Mouse (Mus musculus) midbrain, embryonic 13.5 days (tissue): Measurements from ENCODE around the gene Fat2. TPM values are rescaled to one million over a fixed set of nuclear protein-coding genes. Genes with fewer than 3 reads are reported as not detected.

Experiments used
- ATAC-seq: fragments of 200-750 bp; cut with Nextera tagmentation; 2 replicates; pipeline ENCODE4 v1.8.0; 2017; ENCODE audit warnings: mild to moderate bottlenecking, moderate TSS enrichment, moderate library complexity
- H3K27ac ChIP-seq: fragments of 300-500 bp; sonication (generic); 2 replicates; pipeline ENCODE4 v1.5.1; 2015; ENCODE audit warnings: inconsistent platforms, mild to moderate bottlenecking, moderate library complexity
- H3K27me3 ChIP-seq: fragments of 300-500 bp; sonication (generic); 2 replicates; pipeline ENCODE4 v1.6.1; 2015; ENCODE audit warnings: mild to moderate bottlenecking, inconsistent platforms
- H3K36me3 ChIP-seq: fragments of 300-500 bp; sonication (generic); 2 replicates; pipeline ENCODE4 v1.6.1; 2015; ENCODE audit warnings: mild to moderate bottlenecking, inconsistent platforms
- H3K4me1 ChIP-seq: fragments of 300-500 bp; sonication (generic); replicated peaks from 2 replicates; pipeline ENCODE4 v1.6.1; 2015; ENCODE audit warnings: inconsistent platforms
- H3K4me2 ChIP-seq: fragments of 300-500 bp; sonication (generic); replicated peaks from 2 replicates; pipeline ENCODE4 v1.6.1; 2015; ENCODE audit warnings: moderate library complexity, mild to moderate bottlenecking, inconsistent platforms
- H3K4me3 ChIP-seq: fragments of 300-500 bp; sonication (generic); replicated peaks from 2 replicates; pipeline ENCODE4 v1.5.1; 2015; ENCODE audit warnings: mild to moderate bottlenecking, inconsistent platforms
- H3K9ac ChIP-seq: fragments of 300-500 bp; sonication (generic); replicated peaks from 2 replicates; pipeline ENCODE4 v1.6.1; 2015; ENCODE audit warnings: mild to moderate bottlenecking, inconsistent platforms
- H3K9me3 ChIP-seq: fragments of 300-500 bp; sonication (generic); 2 replicates; pipeline ENCODE4 v1.6.1; 2016; ENCODE audit warnings: mild to moderate bottlenecking, inconsistent platforms
- WGBS: fragments of 180-500 bp; shearing (Covaris S2); methylation state at CpG from one replicate; pipeline ENCODE4 v1.1.7; 2015; 5-methylcytosine and 5-hydroxymethylcytosine counted together
- polyA plus RNA-seq: library from polyadenylated mRNA; unstranded; fragments of >200 nt; fragmentation: Nextera tagmentation; extraction: Ambion mirVana; gene quantifications from 2 replicates; pipeline ENCODE4 v1.2.1, GENCODE M21; 2015

Gene Fat2
- polyA plus RNA-seq, 1 experiment from 2014 or later, result 0.08 TPM

DNA sequence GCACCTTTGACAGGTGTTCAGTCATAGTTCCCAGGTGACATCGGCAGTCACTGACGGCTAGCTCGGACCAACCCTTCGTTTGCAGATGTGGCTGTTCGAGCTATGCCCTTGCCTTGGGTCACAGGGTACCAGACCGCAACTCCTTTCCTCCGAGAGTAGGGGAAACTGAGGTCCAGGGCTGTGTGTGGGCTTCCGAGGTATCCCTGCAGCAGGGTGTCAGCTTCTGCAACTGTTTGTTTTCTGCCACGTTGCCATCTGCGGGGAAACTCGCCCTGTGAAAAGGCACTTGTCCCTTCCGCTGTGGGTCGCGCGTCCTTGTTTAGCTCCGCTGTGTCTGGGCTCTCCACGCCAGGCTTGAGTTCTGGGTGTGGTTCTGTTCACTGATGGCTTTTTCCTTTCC is 131.8 kb downstream of the Fat2 start:
- ATAC-seq, result peak; percentile 79
- H3K36me3 ChIP-seq, result no peaks in the 10 kb centered on the region

GRCm38 (mm10) chr11:55204159-55204596 is 132.2 kb downstream of the Fat2 start, which contains the start of gene Slc36a1:
TSS of gene Slc36a1 (plus strand) at chr11:55204350.
- peak; percentile 94 for ATAC-seq
- Histone ChIP-seq H3K4me2 (peak within 1 kb of the TSS; percentile 98), H3K9ac (peak within 1 kb of the TSS; percentile 85), H3K4me3 (peak within 1 kb of the TSS; percentile 88), H3K4me1 (peaks cover 26% of the 10 kb centered on the region), H3K27me3 (no peaks in the 10 kb centered on the region; the same call in 1 of the 2 replicates), H3K9me3 (no peaks in the 10 kb centered on the region), H3K27ac (peak within 1 kb of the TSS; percentile 44; the same call in 1 of the 2 replicates), H3K36me3 (no peaks in the 10 kb centered on the region)
- under 1% methylated on average over 28 of the region's 31 CpGs for WGBS

More for the DNA sequence above, 131.8 kb downstream of the Fat2 start:
- Histone ChIP-seq H3K9me3 (no peaks in the 10 kb centered on the region), H3K4me2 (peak overlapping the region; percentile 98), H3K9ac (peak overlapping the region; percentile 85), H3K4me1 (peaks cover 26% of the 10 kb centered on the region), H3K27me3 (no peaks in the 10 kb centered on the region; the same call in 1 of the 2 replicates), H3K4me3 (peak overlapping the region; percentile 88), H3K27ac (peak overlapping the region; percentile 44; the same call in 1 of the 2 replicates)
- WGBS, result 10% methylated on average over 17 of the region's 17 CpGs

Other genes starting within 250 kb of the Fat2 start
- gene Gm2a, start 238.4 kb downstream of the Fat2 start, polyA plus RNA-seq, result 13.2 and 14.5 TPM in 2 replicates
- not detected in 2 replicates for gene Slc36a3, start 184.9 kb downstream of the Fat2 start, polyA plus RNA-seq
- gene Slc36a2, start 151.5 kb downstream of the Fat2 start, polyA plus RNA-seq, result 0.17 and 0.27 TPM in 2 replicates
- gene Slc36a1, start 132.2 kb downstream of the Fat2 start, polyA plus RNA-seq, result 2.7 and 2.8 TPM in 2 replicates
- gene Sparc, start 86.6 kb upstream of the Fat2 start, polyA plus RNA-seq, result 374 and 417 TPM in 2 replicates
- 258 and 274 TPM in 2 replicates for gene Atox1, start 124.7 kb upstream of the Fat2 start, polyA plus RNA-seq
- 145 and 147 TPM in 2 replicates for gene G3bp1, start 133.1 kb upstream of the Fat2 start, polyA plus RNA-seq